Mouse (Mus musculus) R1 (cell line): ENCODE measurements around the gene Sele.
A peak's percentile ranks its signal among the peaks of the same experiment; 100 is the strongest.

Source experiments
- DNase-seq: peaks from one replicate; pipeline ENCODE4 v3.0.0-alpha.2; 2018; ENCODE audit warnings: low read depth, low spot score

The Sele gene

DNA sequence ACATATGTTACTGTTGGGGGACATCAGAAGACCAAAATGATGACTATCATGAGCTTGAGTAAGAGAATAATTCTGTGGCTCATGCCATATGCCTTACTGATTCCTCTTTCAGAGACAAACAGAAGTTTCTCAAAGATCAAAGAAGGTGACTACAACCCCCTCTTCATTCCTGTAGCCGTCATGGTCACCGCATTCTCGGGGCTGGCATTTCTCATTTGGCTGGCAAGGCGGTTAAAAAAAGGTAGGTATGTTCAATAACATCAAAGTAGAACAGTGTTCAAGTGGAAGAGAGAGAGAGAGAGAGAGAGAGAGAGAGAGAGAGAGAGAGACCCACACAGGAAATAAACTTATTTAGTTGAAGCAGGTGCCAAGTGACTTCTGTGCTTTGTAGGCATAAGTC is 24.0 kb downstream of the Sele start:
- no peak for DNase-seq

DNA sequence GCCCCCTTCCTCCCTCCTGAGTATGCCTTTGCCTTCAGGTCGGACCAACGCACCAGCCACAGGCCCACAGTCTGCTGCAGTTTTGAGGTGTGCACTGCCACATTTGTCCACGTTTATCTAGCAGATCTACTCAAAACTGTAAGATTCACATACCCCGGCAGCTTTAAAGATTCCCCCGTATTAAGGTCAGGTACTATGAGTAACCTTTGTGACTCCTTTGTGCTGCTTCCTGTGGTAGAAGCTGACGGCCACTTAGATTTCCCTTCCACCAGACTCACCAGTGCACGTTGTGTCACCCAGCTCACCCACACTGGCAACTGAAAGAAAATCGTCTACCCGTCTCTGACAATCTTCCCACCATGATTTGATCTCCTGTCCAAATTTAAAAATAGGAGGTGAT is 25.1 kb downstream of the Sele start:
- no peak for DNase-seq

DNA sequence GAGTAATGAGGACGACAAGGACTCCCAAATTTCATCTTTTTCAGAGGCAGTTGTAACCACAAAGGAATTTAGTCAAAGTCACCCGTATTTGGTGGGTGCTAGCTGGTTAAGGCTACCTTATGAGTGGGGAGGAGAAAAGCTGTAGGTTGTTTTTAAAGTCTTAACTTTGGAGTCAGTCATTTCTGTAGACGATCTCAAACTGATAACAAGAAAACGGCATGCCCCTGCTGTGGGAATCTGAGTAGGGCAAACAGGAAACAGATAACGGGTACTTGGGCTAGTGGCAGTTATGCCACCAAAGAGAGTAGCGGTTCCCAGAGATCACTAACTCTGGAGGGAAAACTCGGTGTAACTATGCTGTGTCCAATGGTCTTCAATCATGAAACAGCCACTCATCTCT is 25.8 kb downstream of the Sele start:
- DNase-seq, result no peak

DNA sequence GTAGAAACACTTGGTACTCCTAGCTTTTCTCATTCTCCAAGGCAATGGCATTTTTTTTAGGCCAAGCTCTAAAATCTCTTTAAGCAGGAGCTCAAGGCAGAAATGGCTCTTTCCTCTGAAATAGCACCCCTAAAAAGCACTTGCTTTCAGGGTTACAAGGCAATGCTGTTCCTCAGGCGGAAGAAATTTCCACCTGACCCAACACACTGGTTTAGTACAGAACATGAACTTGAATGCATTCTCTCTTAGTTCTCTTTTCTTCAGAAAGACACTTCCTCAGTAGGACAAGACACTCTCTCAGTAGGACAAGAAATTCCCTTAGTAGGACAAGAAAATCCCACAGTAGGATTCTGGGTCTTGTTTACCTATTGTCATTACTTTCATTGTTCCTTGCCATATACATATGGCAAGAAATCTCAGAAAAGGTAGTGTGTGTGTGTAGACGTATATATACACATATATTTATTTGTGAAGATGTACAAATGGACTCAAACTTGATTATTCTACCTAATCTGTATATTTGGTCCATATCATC is 26.6 kb downstream of the Sele start:
- DNase-seq, result no peak

DNA sequence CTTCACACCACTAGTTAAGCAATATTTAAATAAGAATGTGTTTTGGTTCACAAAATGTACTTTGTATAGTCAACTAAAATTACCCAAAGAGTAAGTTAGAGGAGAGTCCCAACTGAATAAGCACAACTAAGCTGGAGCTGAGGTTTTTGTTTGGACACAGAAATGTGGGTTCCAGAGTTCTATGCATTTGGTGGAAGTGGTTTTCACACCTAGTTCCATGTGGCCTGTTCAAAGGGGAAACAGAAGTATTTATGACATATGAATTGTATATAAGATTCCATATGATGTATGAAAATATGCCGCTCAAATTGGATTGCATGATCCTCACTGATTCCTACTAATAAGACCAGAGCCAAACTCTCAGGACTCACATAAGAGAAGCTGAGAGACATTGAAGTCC is 27.4 kb downstream of the Sele start:
- no peak for DNase-seq

DNA sequence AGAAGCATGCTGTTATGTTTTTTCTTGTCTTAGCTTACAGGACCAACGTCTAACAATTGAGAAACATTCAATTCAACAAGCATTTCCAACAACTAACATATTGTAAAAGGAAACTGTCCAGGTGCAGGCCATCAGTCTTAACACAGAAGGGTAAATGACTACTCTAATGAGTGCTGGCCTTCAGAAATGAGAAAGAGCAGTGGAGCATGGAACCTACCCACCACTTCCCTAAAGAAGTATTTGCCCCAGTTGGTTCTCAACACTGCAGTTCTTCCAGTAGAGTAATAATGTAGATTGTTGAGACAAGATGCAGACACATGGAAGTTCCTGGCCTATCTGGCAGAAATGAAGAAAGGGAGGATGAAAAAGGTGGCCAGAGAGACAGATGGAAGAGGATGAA is 28.4 kb downstream of the Sele start:
- DNase-seq, result no peak

DNA sequence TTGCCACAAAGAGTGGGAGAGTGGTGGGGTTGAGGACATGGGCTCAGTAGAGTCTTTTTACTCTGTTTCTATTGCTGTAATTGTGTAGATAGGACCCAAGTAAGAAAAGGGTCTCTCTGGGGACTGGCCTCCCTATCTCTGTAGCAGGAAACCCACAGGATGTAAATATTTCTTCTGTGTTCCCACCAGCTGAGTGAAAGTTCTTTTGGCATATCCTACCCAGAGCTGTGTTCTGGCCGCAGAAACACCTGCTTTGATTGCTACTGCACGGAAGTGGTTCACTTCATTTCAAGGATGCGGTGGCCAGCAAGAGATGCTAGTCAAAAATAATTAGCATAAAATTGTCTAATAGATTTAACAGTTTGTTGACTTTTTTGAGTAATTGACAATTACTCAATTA is 29.0 kb downstream of the Sele start:
- no peak for DNase-seq

DNA sequence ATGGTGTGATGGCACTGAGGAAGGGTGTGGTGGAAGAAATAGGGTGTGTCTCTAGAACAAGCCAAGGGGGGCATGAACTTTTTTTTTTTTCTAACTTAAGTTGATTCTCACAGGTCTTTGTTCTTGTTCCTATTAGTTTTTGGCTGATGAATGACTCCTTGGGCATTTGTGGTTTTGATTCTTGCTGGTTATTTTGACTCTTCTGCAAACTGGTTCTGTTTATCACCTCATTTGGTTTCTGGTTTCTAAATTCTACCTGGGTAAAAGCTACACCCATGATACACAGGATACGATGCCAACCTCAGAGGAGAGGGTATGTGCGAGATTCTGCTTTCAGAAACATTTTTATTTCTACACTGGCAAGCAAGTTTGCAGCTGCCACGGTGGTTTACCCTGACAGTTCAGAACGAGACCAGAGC is 30.3 kb downstream of the Sele start:
- DNase-seq, result no peak

DNA sequence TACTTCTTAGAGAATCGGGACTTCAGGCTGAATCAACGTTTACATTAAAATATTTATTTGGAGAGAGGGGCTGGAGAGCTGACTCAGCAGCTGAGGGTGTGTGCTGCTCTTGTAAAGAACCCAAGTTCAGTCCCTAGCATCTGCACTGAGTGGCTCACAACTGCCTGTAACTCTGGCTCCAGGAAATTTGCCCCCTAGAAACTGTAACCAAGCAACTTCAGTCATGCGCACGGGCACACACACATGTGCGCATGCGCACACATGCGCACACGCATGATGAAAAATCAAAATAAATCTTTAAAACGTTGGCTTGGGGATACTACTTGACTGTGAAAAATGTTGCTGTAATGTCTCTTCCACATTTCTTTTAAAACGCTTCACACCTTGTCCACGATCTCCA is 31.1 kb downstream of the Sele start:
- peak; percentile 10 for DNase-seq

DNA sequence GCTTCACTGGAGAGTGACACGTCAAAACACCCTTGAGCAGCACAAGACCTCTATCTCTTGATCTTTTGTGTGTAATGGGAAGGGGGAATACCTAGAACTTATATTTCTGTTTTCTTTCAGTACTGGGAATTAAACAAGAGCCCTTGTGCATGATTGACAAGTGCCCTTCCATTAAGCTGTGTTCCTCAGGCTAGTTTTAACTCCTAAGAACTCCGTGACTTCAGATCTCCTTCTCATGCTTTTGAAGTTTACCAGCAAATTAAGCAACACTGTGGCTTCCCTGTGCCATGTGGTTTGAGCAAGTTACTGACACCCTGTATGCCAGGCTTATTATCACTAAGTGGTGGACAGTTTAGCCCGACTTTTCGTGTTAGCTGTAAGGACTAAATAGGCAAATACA is 35.0 kb downstream of the Sele start:
- no peak for DNase-seq

DNA sequence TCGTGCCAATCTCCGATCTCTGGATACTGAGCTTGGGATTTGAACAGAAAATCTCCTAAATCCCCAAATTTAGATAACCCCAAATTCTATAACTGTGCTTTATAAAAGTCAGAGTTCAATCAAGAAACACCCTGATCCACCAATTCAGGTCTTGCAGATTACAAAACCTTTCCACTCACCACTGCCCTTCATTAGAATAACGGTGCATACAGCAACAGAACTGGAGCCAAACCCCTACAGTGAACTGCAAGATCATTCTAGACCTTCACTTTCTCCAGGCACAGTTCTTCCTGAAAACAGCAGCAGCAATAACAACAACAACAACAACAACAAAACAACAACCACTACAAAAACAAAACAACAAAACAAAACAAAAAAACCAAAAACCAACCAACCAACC is 38.8 kb downstream of the Sele start:
- no peak for DNase-seq

DNA sequence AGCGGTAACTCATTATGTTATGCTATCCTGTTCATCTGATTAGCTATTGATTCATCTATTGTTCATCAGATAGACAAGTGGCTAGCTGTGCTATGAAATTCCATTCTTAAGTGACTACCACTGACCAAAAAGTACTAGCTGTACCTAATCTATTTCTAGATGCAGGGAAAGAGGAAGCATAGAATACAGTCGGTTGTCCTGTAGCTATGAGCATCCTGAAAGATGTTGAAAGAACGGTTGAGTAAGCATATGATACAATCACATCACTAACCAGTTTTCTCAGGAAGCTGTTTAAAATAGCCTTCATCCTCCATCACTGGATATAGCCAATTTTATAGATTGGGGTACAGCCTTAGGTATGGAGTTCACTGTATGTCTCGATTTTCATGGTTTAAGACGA is 39.8 kb downstream of the Sele start:
- DNase-seq, result no peak

DNA sequence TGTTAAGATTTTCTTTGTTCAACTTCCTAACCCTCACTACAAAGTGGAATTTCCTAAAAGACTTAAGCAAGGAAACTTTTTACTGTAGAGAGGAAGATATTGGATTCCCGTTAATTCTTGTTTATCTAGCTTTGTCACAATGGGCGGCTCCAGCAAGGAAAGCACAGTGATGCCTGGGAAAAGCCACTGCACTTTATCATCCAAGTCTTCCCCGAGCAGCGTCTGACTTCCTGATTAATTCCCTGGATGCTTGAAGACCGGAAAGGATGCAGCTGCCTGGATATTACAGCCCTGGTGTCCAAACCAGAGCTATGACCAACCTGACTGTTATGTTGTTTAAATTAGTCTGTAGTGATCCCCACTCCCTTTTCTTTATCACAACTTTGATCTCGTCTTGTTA is 48.7 kb downstream of the Sele start:
- DNase-seq, result no peak

DNA sequence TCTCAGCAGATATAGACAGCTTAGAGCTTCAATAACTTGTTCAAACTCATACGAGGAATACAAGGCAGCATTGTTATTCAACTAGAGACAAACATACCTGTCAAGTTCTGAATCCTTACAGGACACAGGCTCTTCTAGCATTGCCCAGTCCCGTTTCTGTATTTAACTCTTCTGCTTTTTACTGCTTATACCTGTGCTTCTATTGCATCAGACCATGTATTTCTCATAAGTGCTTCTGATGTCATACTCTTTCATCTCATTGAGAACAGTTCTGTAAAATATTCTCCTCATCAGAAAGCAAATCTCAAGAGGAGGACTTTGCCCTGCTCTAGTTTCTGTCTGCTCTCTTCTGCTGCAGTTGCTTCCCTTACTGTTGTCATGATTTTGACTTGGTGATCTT is 49.9 kb downstream of the Sele start:
- DNase-seq, result no peak

DNA sequence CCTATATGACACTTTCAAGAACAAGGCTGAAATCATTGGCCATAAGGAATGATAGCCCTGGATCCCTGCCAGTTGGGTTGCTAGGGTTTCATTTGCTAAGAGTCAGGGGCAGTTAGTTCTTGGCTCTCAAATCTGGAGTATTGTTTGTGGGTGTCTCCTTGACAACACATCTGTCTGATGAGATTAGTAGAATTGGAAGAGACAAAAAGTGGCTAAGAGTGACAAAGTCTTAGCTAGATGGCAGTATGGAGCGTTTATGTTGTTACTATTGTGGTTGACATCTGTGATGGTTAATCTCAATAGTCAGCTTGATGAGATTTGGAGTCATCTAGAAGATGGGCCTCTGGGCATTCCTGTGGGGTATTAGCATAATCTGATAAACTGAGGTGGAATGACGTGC is 50.3 kb downstream of the Sele start:
- no peak for DNase-seq
